Mouse (Mus musculus) forebrain, embryonic 12.5 days (tissue): ENCODE measurements around the gene Cyp2b10. TPM values are rescaled to one million over a fixed set of nuclear protein-coding genes. Genes with fewer than 3 reads are reported as not detected.

Experiments
- ATAC-seq: fragments of 200-750 bp; cut with Nextera tagmentation; 2 replicates; pipeline ENCODE4 v1.8.0; 2017; ENCODE audit warnings: moderate TSS enrichment; ENCODE audit not compliant: low FRiP score
- H3K27ac ChIP-seq: fragments of 300-500 bp; sonication (generic); 2 replicates; pipeline ENCODE4 v1.5.1; 2016; ENCODE audit warnings: mild to moderate bottlenecking
- H3K27me3 ChIP-seq: fragments of 300-500 bp; sonication (generic); 2 replicates; pipeline ENCODE4 v1.6.1; 2016; ENCODE audit warnings: mild to moderate bottlenecking
- H3K36me3 ChIP-seq: fragments of 300-500 bp; sonication (generic); replicated peaks from 2 replicates; pipeline ENCODE4 v1.6.1; 2016; ENCODE audit warnings: mild to moderate bottlenecking
- H3K4me1 ChIP-seq: fragments of 300-500 bp; sonication (generic); 2 replicates; pipeline ENCODE4 v1.6.1; 2016
- H3K4me2 ChIP-seq: fragments of 300-500 bp; sonication (generic); 2 replicates; pipeline ENCODE4 v1.6.1; 2016; ENCODE audit warnings: mild to moderate bottlenecking, moderate library complexity
- H3K4me3 ChIP-seq: fragments of 300-500 bp; sonication (generic); replicated peaks from 2 replicates; pipeline ENCODE4 v1.5.1; 2016; ENCODE audit warnings: mild to moderate bottlenecking
- H3K9ac ChIP-seq: fragments of 300-500 bp; sonication (generic); 2 replicates; pipeline ENCODE4 v1.6.1; 2016; ENCODE audit warnings: mild to moderate bottlenecking
- H3K9me3 ChIP-seq: fragments of 300-500 bp; sonication (generic); 2 replicates; pipeline ENCODE4 v1.6.1; 2016
- WGBS: fragments of 180-500 bp; shearing (Covaris S2); methylation state at CpG from one replicate; pipeline ENCODE4 v1.1.7; 2016; 5-methylcytosine and 5-hydroxymethylcytosine counted together
- polyA plus RNA-seq: library from polyadenylated mRNA; unstranded; fragments of >200 nt; fragmentation: Nextera tagmentation; extraction: Ambion mirVana; gene quantifications from 2 replicates; pipeline ENCODE4 v1.2.1, GENCODE M21; 2016

The Cyp2b10 gene
- polyA plus RNA-seq, 1 experiment from 2014 or later: not detected

- no peak overlapping the region for H3K9ac ChIP-seq
- no peaks in the 10 kb centered on the region for H3K27me3 ChIP-seq
- WGBS: 86% methylated on average over 1 of the region's 1 CpGs
- H3K4me1 ChIP-seq: no peaks in the 10 kb centered on the region
- no peak overlapping the region for H3K27ac ChIP-seq
- no peaks in the 10 kb centered on the region for H3K36me3 ChIP-seq
- ATAC-seq: no peak
- H3K4me3 ChIP-seq: no peak overlapping the region
- no peaks in the 10 kb centered on the region for H3K9me3 ChIP-seq
- H3K4me2 ChIP-seq: no peak overlapping the region
Measured at GRCm38 (mm10) chr7:25919467-25919866, 22.0 kb downstream of the Cyp2b10 start.

GRCm38 (mm10) chr7:25945274-25945673 lies 47.9 kb downstream of the Cyp2b10 start:
- no peak for ATAC-seq
- no peaks in the 10 kb centered on the region for H3K36me3 ChIP-seq
- no peaks in the 10 kb centered on the region for H3K27me3 ChIP-seq
- no peak overlapping the region for H3K4me2 ChIP-seq
- no peak overlapping the region for H3K9ac ChIP-seq
- WGBS: 80% methylated on average over 1 of the region's 1 CpGs
- H3K4me1 ChIP-seq: no peaks in the 10 kb centered on the region
- no peak overlapping the region for H3K4me3 ChIP-seq
- 0 out of 2 replicates have a peak, but pooled peaks cover 5% of the 10 kb centered on the region for H3K9me3 ChIP-seq
- H3K27ac ChIP-seq: no peak overlapping the region

Other genes starting within 250 kb of the Cyp2b10 start
- gene Bckdha, start 238.6 kb upstream of the Cyp2b10 start, polyA plus RNA-seq: 36.1 and 38.1 TPM in 2 replicates
- gene Exosc5, start 238.5 kb upstream of the Cyp2b10 start, polyA plus RNA-seq: 49.8 and 51.1 TPM in 2 replicates
- gene Tmem91, start 222.5 kb upstream of the Cyp2b10 start, polyA plus RNA-seq: 3.2 and 4.0 TPM in 2 replicates
- 31.3 and 31.6 TPM in 2 replicates for gene B9d2, start 216.8 kb upstream of the Cyp2b10 start, polyA plus RNA-seq
- 1.3 and 1.6 TPM in 2 replicates for gene Tgfb1, start 210.6 kb upstream of the Cyp2b10 start, polyA plus RNA-seq
- 29.0 and 35.7 TPM in 2 replicates for gene Ccdc97, start 178.5 kb upstream of the Cyp2b10 start, polyA plus RNA-seq
- 78.4 and 86.0 TPM in 2 replicates for gene Hnrnpul1, start 142.9 kb upstream of the Cyp2b10 start, polyA plus RNA-seq
- gene Axl, start 108.9 kb upstream of the Cyp2b10 start, polyA plus RNA-seq: 31.0 and 33.6 TPM in 2 replicates
- gene Cyp2s1, start 80.7 kb upstream of the Cyp2b10 start, polyA plus RNA-seq: 0.51 and 0.55 TPM in 2 replicates
- not detected in 2 replicates for gene Cyp2b13, start 163.9 kb downstream of the Cyp2b10 start, polyA plus RNA-seq